Mouse (Mus musculus) stomach, embryonic 16.5 days (tissue): Measurements from ENCODE around the gene Coro6. TPM values are rescaled to one million over a fixed set of nuclear protein-coding genes. Genes with fewer than 3 reads are reported as not detected.

ENCODE experiments used
- ATAC-seq: fragments of 200-750 bp; cut with Nextera tagmentation; 2 replicates; pipeline ENCODE4 v1.8.0; 2017; ENCODE audit warnings: moderate number of reproducible peaks, moderate TSS enrichment; ENCODE audit not compliant: insufficient read depth, low FRiP score
- H3K27ac ChIP-seq: fragments of 300-500 bp; sonication (generic); 2 replicates; pipeline ENCODE4 v1.5.1; 2014; ENCODE audit warnings: low read length
- H3K27me3 ChIP-seq: fragments of 300-500 bp; sonication (generic); 2 replicates; pipeline ENCODE4 v1.6.1; 2014; ENCODE audit warnings: low read length, control low read depth, mixed read lengths; ENCODE audit not compliant: control insufficient read depth, insufficient read depth
- H3K36me3 ChIP-seq: fragments of 300-500 bp; sonication (generic); 2 replicates; pipeline ENCODE4 v1.6.1; 2014; ENCODE audit warnings: low read length; ENCODE audit not compliant: control insufficient read depth, insufficient read depth
- H3K4me1 ChIP-seq: fragments of 300-500 bp; sonication (generic); 2 replicates; pipeline ENCODE4 v1.6.1; 2014; ENCODE audit warnings: low read length, control low read depth, mixed read lengths; ENCODE audit not compliant: control insufficient read depth, insufficient read depth
- H3K4me2 ChIP-seq: fragments of 300-500 bp; sonication (generic); 2 replicates; pipeline ENCODE4 v1.6.1; 2014; ENCODE audit warnings: low read depth, low read length, mixed read lengths
- H3K4me3 ChIP-seq: fragments of 300-500 bp; sonication (generic); replicated peaks from 2 replicates; pipeline ENCODE4 v1.5.1; 2014; ENCODE audit warnings: mild to moderate bottlenecking, low read length
- H3K9ac ChIP-seq: fragments of 300-500 bp; sonication (generic); 2 replicates; pipeline ENCODE4 v1.6.1; 2014; ENCODE audit warnings: low read length
- H3K9me3 ChIP-seq: fragments of 300-500 bp; sonication (generic); replicated peaks from 2 replicates; pipeline ENCODE4 v1.6.1; 2016; ENCODE audit warnings: low read length, control low read depth; ENCODE audit not compliant: control insufficient read depth
- WGBS: fragments of 180-500 bp; shearing (Covaris S2); extraction: QIAGEN DNeasy Blood & Tissue Kit; methylation state at CpG from one replicate; pipeline ENCODE4 v1.1.7; 2014; 5-methylcytosine and 5-hydroxymethylcytosine counted together
- polyA plus RNA-seq: library from polyadenylated mRNA; unstranded; fragments of >200 nt; fragmentation: Nextera tagmentation; extraction: Ambion mirVana; gene quantifications from 2 replicates; pipeline ENCODE4 v1.2.1, GENCODE M21; 2015

Coro6 gene
- polyA plus RNA-seq, 1 experiment from 2014 or later = 2.0 TPM

DNA sequence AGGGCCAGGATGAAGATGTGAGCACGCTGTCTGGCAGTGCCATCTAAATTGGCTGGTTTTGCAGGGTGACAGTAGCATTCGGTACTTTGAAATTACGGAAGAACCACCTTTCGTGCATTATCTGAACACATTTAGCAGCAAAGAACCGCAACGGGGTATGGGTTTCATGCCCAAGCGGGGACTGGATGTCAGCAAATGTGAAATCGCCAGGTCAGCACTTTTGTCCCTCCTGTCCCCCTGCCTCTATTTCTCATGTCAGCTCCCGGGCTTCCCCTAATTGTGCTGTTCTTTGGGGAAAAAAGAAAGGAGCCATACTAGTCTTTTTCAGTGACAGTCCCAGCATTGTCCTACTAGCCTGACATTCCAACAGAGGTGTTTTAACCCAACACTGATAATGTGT, 6.2 kb downstream of the Coro6 start:
- Histone ChIP-seq H3K4me2 (no peak overlapping the region), H3K36me3 (no peaks in the 10 kb centered on the region), H3K9me3 (no peaks in the 10 kb centered on the region), H3K27me3 (peaks cover 38% of the 10 kb centered on the region), H3K9ac (no peak overlapping the region), H3K27ac (no peak overlapping the region), H3K4me1 (peaks cover 4% of the 10 kb centered on the region; the same call in 1 of the 2 replicates), H3K4me3 (no peak overlapping the region)
- WGBS = 87% methylated on average over 9 of the region's 9 CpGs
- ATAC-seq = no peak

- H3K9ac ChIP-seq = no peak overlapping the region
- no peak for ATAC-seq
- H3K4me2 ChIP-seq = no peak overlapping the region
- 78% methylated on average over 29 of the region's 29 CpGs for WGBS
- peaks cover 4% of the 10 kb centered on the region; the same call in 1 of the 2 replicates for H3K4me1 ChIP-seq
- H3K4me3 ChIP-seq = no peak overlapping the region
- no peak overlapping the region for H3K27ac ChIP-seq
- H3K27me3 ChIP-seq = peaks cover 23% of the 10 kb centered on the region
- H3K9me3 ChIP-seq = no peaks in the 10 kb centered on the region
- H3K36me3 ChIP-seq = no peaks in the 10 kb centered on the region
These were observed 9.2 kb downstream of the Coro6 start for GRCm38 (mm10) chr11:77471407-77471806.

GRCm38 (mm10) chr11:77472775-77473174, 10.6 kb downstream of the Coro6 start:
- no peak overlapping the region for H3K27ac ChIP-seq
- ATAC-seq = no peak
- H3K9ac ChIP-seq = no peak overlapping the region
- 87% methylated on average over 16 of the region's 16 CpGs for WGBS
- H3K36me3 ChIP-seq = no peaks in the 10 kb centered on the region
- H3K4me1 ChIP-seq = no peaks in the 10 kb centered on the region
- no peak overlapping the region for H3K4me2 ChIP-seq
- peaks cover 9% of the 10 kb centered on the region for H3K27me3 ChIP-seq
- no peaks in the 10 kb centered on the region for H3K9me3 ChIP-seq
- no peak overlapping the region for H3K4me3 ChIP-seq

- WGBS = 94% methylated on average over 14 of the region's 14 CpGs
- Histone ChIP-seq H3K4me1 (no peaks in the 10 kb centered on the region), H3K36me3 (no peaks in the 10 kb centered on the region), H3K27me3 (no peaks in the 10 kb centered on the region), H3K9me3 (no peaks in the 10 kb centered on the region), H3K4me3 (no peak overlapping the region), H3K27ac (no peak overlapping the region), H3K4me2 (no peak overlapping the region), H3K9ac (no peak overlapping the region)
- ATAC-seq = no peak
These were observed 14.0 kb downstream of the Coro6 start for GRCm38 (mm10) chr11:77476216-77476615.

- Histone ChIP-seq H3K9ac (no peak overlapping the region), H3K9me3 (no peaks in the 10 kb centered on the region), H3K4me1 (no peaks in the 10 kb centered on the region), H3K4me2 (no peak overlapping the region), H3K27me3 (no peaks in the 10 kb centered on the region), H3K4me3 (no peak overlapping the region), H3K27ac (no peak overlapping the region), H3K36me3 (no peaks in the 10 kb centered on the region)
- ATAC-seq = no peak
- WGBS = 89% methylated on average over 6 of the region's 6 CpGs
These were observed 14.7 kb downstream of the Coro6 start for GRCm38 (mm10) chr11:77476895-77477294.

- H3K4me2 ChIP-seq = no peak overlapping the region
- H3K4me1 ChIP-seq = peaks cover 17% of the 10 kb centered on the region
- WGBS = 51% methylated on average over 3 of the region's 3 CpGs
- ATAC-seq = no peak
- H3K9ac ChIP-seq = no peak overlapping the region
- no peaks in the 10 kb centered on the region for H3K36me3 ChIP-seq
- H3K27me3 ChIP-seq = no peaks in the 10 kb centered on the region
- no peaks in the 10 kb centered on the region for H3K9me3 ChIP-seq
- no peak overlapping the region for H3K27ac ChIP-seq
- no peak overlapping the region for H3K4me3 ChIP-seq
These were observed 20.8 kb downstream of the Coro6 start for GRCm38 (mm10) chr11:77483043-77483442.

GRCm38 (mm10) chr11:77483510-77484255, 21.5 kb downstream of the Coro6 start:
- 39% methylated on average over 11 of the region's 11 CpGs for WGBS
- no peaks in the 10 kb centered on the region for H3K9me3 ChIP-seq
- no peaks in the 10 kb centered on the region for H3K27me3 ChIP-seq
- H3K4me2 ChIP-seq = no peak overlapping the region
- H3K4me3 ChIP-seq = no peak overlapping the region
- H3K36me3 ChIP-seq = no peaks in the 10 kb centered on the region
- no peak overlapping the region for H3K27ac ChIP-seq
- ATAC-seq = no peak
- H3K4me1 ChIP-seq = peaks cover 22% of the 10 kb centered on the region
- no peak overlapping the region for H3K9ac ChIP-seq

GRCm38 (mm10) chr11:77485229-77485628, 23.0 kb downstream of the Coro6 start:
- WGBS = 49% methylated on average over 6 of the region's 6 CpGs
- Histone ChIP-seq H3K27me3 (no peaks in the 10 kb centered on the region), H3K9me3 (no peaks in the 10 kb centered on the region), H3K27ac (no peak overlapping the region), H3K36me3 (no peaks in the 10 kb centered on the region), H3K4me1 (peaks cover 29% of the 10 kb centered on the region), H3K9ac (no peak overlapping the region), H3K4me3 (no peak overlapping the region), H3K4me2 (no peak overlapping the region)
- no peak for ATAC-seq

DNA sequence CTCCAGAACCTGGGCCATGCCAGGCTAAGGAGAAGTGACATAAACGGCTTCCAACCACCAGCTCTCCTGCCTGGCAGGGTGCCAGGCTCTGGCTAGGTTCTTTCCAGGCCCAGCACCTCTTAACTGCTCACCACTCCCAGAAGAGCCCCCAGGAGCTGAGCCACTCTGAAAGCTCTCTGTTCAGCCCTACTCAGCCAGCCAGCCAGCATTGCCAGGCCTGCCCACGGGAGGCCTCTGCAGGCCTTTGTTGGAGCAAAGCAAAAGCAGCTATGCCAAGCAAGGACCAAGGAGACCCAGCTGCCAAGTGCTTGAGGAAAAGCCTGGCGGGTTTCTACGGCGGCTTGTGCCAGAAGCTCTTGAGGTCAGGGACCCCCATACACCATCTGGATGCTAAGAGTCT, 24.6 kb downstream of the Coro6 start:
- Histone ChIP-seq H3K27me3 (no peaks in the 10 kb centered on the region), H3K36me3 (no peaks in the 10 kb centered on the region), H3K9me3 (no peaks in the 10 kb centered on the region), H3K27ac (no peak overlapping the region), H3K9ac (peak overlapping the region; percentile 19; the same call in 1 of the 2 replicates), H3K4me3 (no peak overlapping the region), H3K4me2 (no peak overlapping the region), H3K4me1 (peaks cover 43% of the 10 kb centered on the region)
- no peak for ATAC-seq
- 70% methylated on average over 5 of the region's 5 CpGs for WGBS
